Mouse (Mus musculus) heart, postnatal 0 days (tissue): ENCODE data around the gene Nup210l. TPM values are rescaled to one million over a fixed set of nuclear protein-coding genes. Genes with fewer than 3 reads are reported as not detected.

Experiments used
- ATAC-seq: fragments of 200-750 bp; cut with Nextera tagmentation; 2 replicates; pipeline ENCODE4 v1.8.0; 2017; ENCODE audit warnings: low read depth, moderate number of reproducible peaks, moderate library complexity; ENCODE audit not compliant: insufficient read depth
- DNase-seq: peaks from one replicate; pipeline ENCODE4 v3.0.0-alpha.2; 2016; ENCODE audit warnings: low spot score
- H3K27ac ChIP-seq: fragments of 300-500 bp; sonication (generic); 2 replicates; pipeline ENCODE4 v1.5.1; 2014; ENCODE audit warnings: low read depth, mild to moderate bottlenecking
- H3K27me3 ChIP-seq: fragments of 300-500 bp; sonication (generic); 2 replicates; pipeline ENCODE4 v1.6.1; 2014; ENCODE audit warnings: low read length, mixed read lengths; ENCODE audit not compliant: control insufficient read depth, insufficient read depth
- H3K36me3 ChIP-seq: fragments of 300-500 bp; sonication (generic); replicated peaks from 2 replicates; pipeline ENCODE4 v1.6.1; 2014; ENCODE audit warnings: low read length, mixed read lengths; ENCODE audit not compliant: control insufficient read depth, insufficient read depth
- H3K4me1 ChIP-seq: fragments of 300-500 bp; sonication (generic); 2 replicates; pipeline ENCODE4 v1.6.1; 2014; ENCODE audit warnings: antibody characterized with exemption; ENCODE audit not compliant: control insufficient read depth, insufficient read depth
- H3K4me2 ChIP-seq: fragments of 300-500 bp; sonication (generic); 2 replicates; pipeline ENCODE4 v1.6.1; 2014; ENCODE audit warnings: low read depth, mild to moderate bottlenecking, low read length, moderate library complexity
- H3K4me3 ChIP-seq: fragments of 300-500 bp; sonication (generic); 2 replicates; pipeline ENCODE4 v1.5.1; 2014; ENCODE audit warnings: low read depth, low read length
- H3K9ac ChIP-seq: fragments of 300-500 bp; sonication (generic); replicated peaks from 2 replicates; pipeline ENCODE4 v1.6.1; 2014; ENCODE audit warnings: low read depth, low read length, mixed read lengths
- H3K9me3 ChIP-seq: fragments of 300-500 bp; sonication (generic); replicated peaks from 2 replicates; pipeline ENCODE4 v1.6.1; 2016; ENCODE audit warnings: low read length; ENCODE audit not compliant: control insufficient read depth
- CTCF ChIP-seq: IDR thresholded peaks from 2 replicates; pipeline ENCODE4 v1.5.1; 2016; ENCODE audit warnings: antibody characterized with exemption, control low read depth, low read depth
- EP300 ChIP-seq: IDR thresholded peaks from 2 replicates; pipeline ENCODE4 v1.6.1; 2016; ENCODE audit warnings: antibody characterized with exemption, low read depth
- WGBS: fragments of 180-500 bp; shearing (Covaris S2); extraction: QIAGEN DNeasy Blood & Tissue Kit; methylation state at CpG from one replicate; pipeline ENCODE4 v1.1.7; 2014; 5-methylcytosine and 5-hydroxymethylcytosine counted together
- polyA plus RNA-seq: library from polyadenylated mRNA; unstranded; fragments of >200 nt; fragmentation: Nextera tagmentation; extraction: Ambion mirVana; gene quantifications from 2 replicates; pipeline ENCODE4 v1.2.1, GENCODE M21; 2015
- total RNA-seq: library from RNA; depleted of rRNA; stranded (reverse); fragments of >200 nt; gene quantifications from 2 replicates; pipeline ENCODE4 v1.2.3, GENCODE M21; 2014; ENCODE audit warnings: low replicate concordance

The Nup210l gene
- total and polyA plus RNA-seq, 2 experiments from 2014 or later = 0.04 TPM

GRCm38 (mm10) chr3:90211475-90212398 lies 107.8 kb downstream of the Nup210l start:
- Histone ChIP-seq H3K4me2 (peak overlapping the region; percentile 93), H3K9ac (peak overlapping the region; percentile 97; the same call in 1 of the 2 replicates), H3K27ac (peak overlapping the region; percentile 14; the same call in 1 of the 2 replicates), H3K27me3 (no peaks in the 10 kb centered on the region), H3K9me3 (no peaks in the 10 kb centered on the region), H3K4me3 (peak overlapping the region; percentile 99), H3K4me1 (peaks cover 18% of the 10 kb centered on the region), H3K36me3 (peaks cover 46% of the 10 kb centered on the region)
- ATAC-seq (no peak), DNase-seq (no peak)
- TF ChIP-seq CTCF (no peak), EP300 (no peak)
- 64% methylated on average over 13 of the region's 13 CpGs for whole genome bisulfite sequencing

GRCm38 (mm10) chr3:90212723-90213122 lies 108.8 kb downstream of the Nup210l start:
- peaks cover 45% of the 10 kb centered on the region for H3K36me3 ChIP-seq
- H3K27ac ChIP-seq = peak overlapping the region; percentile 94; the same call in 1 of the 2 replicates
- 16% methylated on average over 5 of the region's 5 CpGs for WGBS

DNA sequence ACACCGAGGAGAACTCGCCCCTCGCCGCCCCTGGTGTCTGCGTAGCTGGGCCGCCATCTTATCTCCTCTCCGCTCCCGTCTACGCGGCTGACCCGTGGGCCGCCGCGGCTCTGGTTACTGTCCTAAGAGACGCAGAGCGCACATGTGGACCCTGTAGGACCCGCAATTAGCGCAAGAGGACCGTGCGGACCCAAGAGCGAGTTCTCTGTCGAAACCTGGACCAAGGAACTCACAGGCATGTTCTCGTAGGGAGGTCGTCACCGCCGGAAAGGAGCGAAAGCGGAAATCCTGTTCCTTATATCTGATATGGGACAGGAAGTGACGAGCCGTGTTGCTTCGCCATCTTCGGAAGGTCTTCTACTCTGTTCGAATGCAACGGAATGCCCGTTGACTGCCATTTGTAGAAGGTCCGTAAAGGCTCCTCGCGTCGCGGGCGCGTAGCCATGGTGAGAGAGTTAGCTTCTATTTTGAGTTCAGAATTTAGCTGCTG lies 109.5 kb downstream of the Nup210l start, which contains the start of the genes Rps27 and Rab13:
Gene Rps27 (minus strand): TSS at position 275 of the 490 bp plus-strand sequence.
Gene Rab13 (plus strand): TSS at position 319 of the 490 bp plus-strand sequence.
- TF ChIP-seq CTCF = no peak
- TF ChIP-seq EP300 = peak; percentile 67; the same call in 1 of the 2 replicates
- Histone ChIP-seq H3K27ac (peak within 1 kb of the TSS; percentile 94), H3K4me2 (peak within 1 kb of the TSS; percentile 93), H3K27me3 (no peaks in the 10 kb centered on the region), H3K36me3 (peaks cover 38% of the 10 kb centered on the region), H3K4me1 (peaks cover 18% of the 10 kb centered on the region), H3K4me3 (peak within 1 kb of the TSS; percentile 99), H3K9me3 (no peaks in the 10 kb centered on the region), H3K9ac (peak within 1 kb of the TSS; percentile 97)
- ATAC-seq = peak; percentile 95
- DNase-seq = peak; percentile 97
- WGBS = 1% methylated on average over 42 of the region's 42 CpGs

More at GRCm38 (mm10) chr3:90212723-90213122, 108.8 kb downstream of the Nup210l start:
- ATAC-seq (no peak), DNase-seq (no peak)
- Histone ChIP-seq H3K4me2 (peak overlapping the region; percentile 93), H3K9me3 (no peaks in the 10 kb centered on the region), H3K4me1 (peaks cover 18% of the 10 kb centered on the region), H3K4me3 (peak overlapping the region; percentile 99), H3K9ac (peak overlapping the region; percentile 97), H3K27me3 (no peaks in the 10 kb centered on the region)
- TF ChIP-seq CTCF (no peak), EP300 (no peak)

DNA sequence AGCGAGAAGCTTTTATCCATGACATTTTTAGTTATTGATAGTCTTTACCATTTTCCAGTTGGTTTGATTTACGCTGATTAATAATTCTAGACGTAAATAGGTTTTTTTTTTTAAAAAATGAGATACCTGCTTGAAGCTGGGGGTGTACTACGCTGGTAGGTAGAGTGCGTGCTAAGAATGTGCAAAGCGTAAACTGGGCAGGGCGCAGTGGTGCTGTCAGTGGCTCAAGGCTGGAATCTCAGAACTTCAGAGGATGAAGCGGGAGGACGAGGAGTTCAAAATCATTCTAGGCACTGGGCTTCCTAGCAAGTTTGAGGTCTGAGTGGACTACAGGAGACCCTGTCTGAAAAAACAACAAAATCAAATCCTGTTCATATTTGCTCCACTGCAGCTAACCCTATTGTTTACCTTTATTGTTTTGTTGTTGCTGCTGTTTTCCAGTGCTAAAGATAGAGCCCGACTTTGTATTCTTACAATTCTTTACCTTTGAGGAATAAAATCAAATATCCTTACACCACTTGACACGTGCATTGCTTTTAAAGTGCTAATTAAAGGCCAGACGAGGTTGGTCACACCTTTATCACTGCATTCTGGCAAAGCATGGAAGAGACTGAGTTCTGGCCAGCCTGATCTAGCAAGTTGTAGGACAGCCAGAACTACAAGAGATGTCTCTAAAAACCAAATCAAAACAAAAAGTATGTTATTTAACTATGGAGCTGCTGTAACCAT lies 110.2 kb downstream of the Nup210l start:
- 15% methylated on average over 12 of the region's 12 CpGs for WGBS
- H3K27me3 ChIP-seq = no peaks in the 10 kb centered on the region
- peak; percentile 42; the same call in 1 of the 2 replicates for ATAC-seq
- peaks cover 31% of the 10 kb centered on the region for H3K36me3 ChIP-seq
- H3K4me3 ChIP-seq = peak overlapping the region; percentile 99
- H3K9ac ChIP-seq = peak overlapping the region; percentile 97; the same call in 1 of the 2 replicates
- no peaks in the 10 kb centered on the region for H3K9me3 ChIP-seq
- peaks cover 18% of the 10 kb centered on the region for H3K4me1 ChIP-seq
- no peak for TF ChIP-seq EP300
- TF ChIP-seq CTCF = no peak
- H3K4me2 ChIP-seq = peak overlapping the region; percentile 93
- peak overlapping the region; percentile 49; the same call in 1 of the 2 replicates for H3K27ac ChIP-seq
- DNase-seq = no peak

GRCm38 (mm10) chr3:90215825-90216380 lies 112.0 kb downstream of the Nup210l start:
- TF ChIP-seq EP300 (no peak), CTCF (no peak)
- WGBS = 29% methylated on average over 1 of the region's 1 CpGs
- H3K4me1 ChIP-seq = peaks cover 18% of the 10 kb centered on the region

More at GRCm38 (mm10) chr3:90215825-90216380, 112.0 kb downstream of the Nup210l start:
- H3K9me3 ChIP-seq = no peaks in the 10 kb centered on the region
- no peak overlapping the region for H3K4me3 ChIP-seq
- H3K9ac ChIP-seq = no peak overlapping the region
- no peak for ATAC-seq
- H3K4me2 ChIP-seq = no peak overlapping the region
- no peak for DNase-seq
- H3K27ac ChIP-seq = no peak overlapping the region
- peaks cover 16% of the 10 kb centered on the region for H3K36me3 ChIP-seq
- H3K27me3 ChIP-seq = no peaks in the 10 kb centered on the region
